Mouse (Mus musculus) thymus, postnatal 10 days (tissue): ENCODE data around the gene Olfr1477.
"Not testable (repeated sequence)": the region's sequence is repeated elsewhere in the genome, so short reads cannot be mapped to it uniquely, and the experiment has no call there.

Experiments
- DNase-seq, 2 experiments: peaks; one replicate each; pipeline ENCODE4 v3.0.0; 2021; ENCODE audit warnings: low spot score in 2 of 2

Gene Olfr1477

DNA sequence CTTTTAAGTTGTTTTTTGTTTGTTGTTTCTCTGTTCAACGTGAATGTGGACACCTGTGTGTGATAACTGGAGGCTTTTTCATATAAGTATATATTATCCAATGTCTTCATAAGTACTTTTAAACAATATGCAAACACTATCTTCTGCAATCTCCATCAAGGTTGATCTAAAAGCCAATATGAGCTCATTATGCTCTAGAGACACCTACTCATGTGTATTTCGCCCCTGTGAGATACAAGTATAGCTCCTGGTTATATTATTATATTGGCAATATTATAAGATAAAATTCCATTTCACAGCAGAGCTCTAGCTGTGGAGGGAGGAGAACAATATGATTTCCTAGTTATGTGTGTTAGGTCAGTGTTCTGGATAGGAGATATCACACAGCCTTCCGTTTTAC is at the start of gene Olfr1477:
TSS of gene Olfr1477 (plus strand) at position 301 of the 400 bp plus-strand sequence.
- no peak for DNase-seq

DNA sequence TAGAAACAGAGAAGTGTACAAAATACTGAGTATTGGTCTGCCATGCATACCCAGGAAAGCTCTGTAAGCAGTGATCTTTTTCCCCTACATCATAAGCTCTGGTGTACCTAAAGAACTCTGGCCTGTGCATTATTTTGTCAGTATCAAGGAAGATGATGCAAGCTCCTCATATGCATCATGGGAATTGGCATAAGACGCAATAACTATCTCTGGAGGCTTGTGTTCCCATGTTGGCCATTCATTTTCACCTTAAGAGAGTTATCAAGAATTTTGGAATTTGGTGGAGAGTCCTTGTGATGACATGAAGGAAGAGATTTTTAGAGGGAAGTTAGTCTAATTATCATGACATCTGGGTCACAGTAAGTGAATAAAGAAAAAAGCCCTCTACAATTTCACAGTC is 44.4 kb upstream of the Olfr1477 start, which contains the start of gene Olfr1472:
TSS of gene Olfr1472 (minus strand) at position 101 of the 400 bp plus-strand sequence.
- no peak for DNase-seq

DNA sequence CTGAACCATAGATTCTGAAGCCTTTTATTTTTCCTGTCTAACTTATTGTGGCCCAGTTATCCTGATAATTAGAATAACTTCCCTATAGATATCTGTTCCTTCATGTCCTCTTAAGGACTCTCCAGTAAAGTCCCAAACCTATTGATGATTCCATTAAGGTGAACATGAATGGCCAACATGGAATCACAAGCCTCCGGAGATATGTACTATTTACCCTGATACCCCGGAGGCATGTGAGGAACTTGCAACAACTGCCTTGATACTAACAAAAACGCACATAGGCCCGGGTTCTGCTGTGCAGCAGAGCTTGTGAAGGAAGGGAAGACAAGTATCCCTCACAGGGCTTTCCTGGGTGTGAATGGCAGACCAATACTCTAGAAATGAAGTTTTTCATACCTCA is 31.1 kb upstream of the Olfr1477 start, which contains the start of gene Olfr1474:
TSS of gene Olfr1474 (plus strand) at position 301 of the 400 bp plus-strand sequence.
- DNase-seq: not testable (repeated sequence)

DNA sequence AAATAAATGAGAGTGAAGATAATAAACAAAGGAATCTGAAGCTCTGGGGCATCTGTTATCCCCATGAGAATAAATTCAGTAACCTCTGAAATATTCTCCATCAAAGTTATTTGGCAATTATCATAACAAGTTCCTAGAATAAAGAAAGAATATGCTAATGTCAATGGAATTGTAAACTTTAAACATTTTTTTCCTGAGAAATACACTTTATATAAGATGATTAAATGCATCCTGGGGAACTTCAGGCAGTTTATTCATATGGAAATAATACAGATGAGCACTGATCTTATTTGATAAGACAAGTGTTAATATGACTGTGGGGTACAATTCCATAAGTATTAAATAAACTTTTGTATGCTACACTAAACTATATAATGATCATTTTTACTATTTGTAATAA is 20.2 kb upstream of the Olfr1477 start, which contains the start of gene Olfr1475:
TSS of gene Olfr1475 (minus strand) at position 101 of the 400 bp plus-strand sequence.
- DNase-seq: no peak

DNA sequence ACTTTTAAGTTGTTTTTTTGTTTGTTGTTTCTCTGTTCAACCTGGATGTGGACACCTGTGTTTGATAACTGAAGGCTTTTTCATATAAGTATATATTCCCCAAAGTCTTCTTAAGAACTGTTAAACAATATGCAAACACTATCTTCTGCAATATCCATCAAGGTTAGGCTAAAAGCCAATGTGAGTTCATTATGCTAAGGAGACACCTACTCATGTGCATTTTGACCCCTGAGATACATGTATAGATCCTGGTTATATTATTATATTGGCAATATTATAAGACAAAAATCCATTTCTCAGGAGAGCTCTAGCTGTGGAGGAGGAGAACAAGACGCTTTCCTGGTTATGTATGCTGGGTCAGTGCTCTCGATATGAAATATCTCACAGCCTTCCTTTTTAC is 27.3 kb downstream of the Olfr1477 start, which contains the start of gene Olfr1480:
TSS of gene Olfr1480 (plus strand) at position 301 of the 400 bp plus-strand sequence.
- DNase-seq: no peak
